Mouse (Mus musculus) stomach, embryonic 14.5 days (tissue): Measurements from ENCODE around the gene Atxn7l1. TPM values are rescaled to one million over a fixed set of nuclear protein-coding genes. Genes with fewer than 3 reads are reported as not detected.

Source experiments
- ATAC-seq: fragments of 200-750 bp; cut with Nextera tagmentation; 2 replicates; pipeline ENCODE4 v1.8.0; 2017; ENCODE audit warnings: low read depth, moderate TSS enrichment; ENCODE audit not compliant: insufficient number of reproducible peaks, insufficient read depth, low FRiP score
- H3K27ac ChIP-seq: fragments of 300-500 bp; sonication (generic); 2 replicates; pipeline ENCODE4 v1.5.1; 2014; ENCODE audit warnings: mild to moderate bottlenecking, low read length, moderate library complexity, mixed read lengths
- H3K27me3 ChIP-seq: fragments of 300-500 bp; sonication (generic); 2 replicates; pipeline ENCODE4 v1.6.1; 2014; ENCODE audit warnings: low read length, control low read depth, mixed read lengths; ENCODE audit not compliant: control insufficient read depth, insufficient read depth
- H3K36me3 ChIP-seq: fragments of 300-500 bp; sonication (generic); 2 replicates; pipeline ENCODE4 v1.6.1; 2014; ENCODE audit warnings: mild to moderate bottlenecking, control low read depth, low read length, moderate library complexity, mixed read lengths; ENCODE audit not compliant: control insufficient read depth, insufficient read depth
- H3K4me1 ChIP-seq: fragments of 300-500 bp; sonication (generic); 2 replicates; pipeline ENCODE4 v1.6.1; 2014; ENCODE audit warnings: low read length, control low read depth, mixed read lengths; ENCODE audit not compliant: control insufficient read depth, insufficient read depth
- H3K4me2 ChIP-seq: fragments of 300-500 bp; sonication (generic); replicated peaks from 2 replicates; pipeline ENCODE4 v1.6.1; 2014; ENCODE audit warnings: low read depth, low read length, control low read depth
- H3K4me3 ChIP-seq: fragments of 300-500 bp; sonication (generic); 2 replicates; pipeline ENCODE4 v1.5.1; 2014; ENCODE audit warnings: low read depth, low read length, control low read depth
- H3K9ac ChIP-seq: fragments of 300-500 bp; sonication (generic); replicated peaks from 2 replicates; pipeline ENCODE4 v1.6.1; 2014; ENCODE audit warnings: low read depth, mild to moderate bottlenecking, control low read depth, low read length, moderate library complexity, mixed read lengths
- H3K9me3 ChIP-seq: fragments of 300-500 bp; sonication (generic); 2 replicates; pipeline ENCODE4 v1.6.1; 2016; ENCODE audit warnings: low read depth, low read length, control low read depth; ENCODE audit not compliant: control insufficient read depth
- WGBS: fragments of 180-500 bp; shearing (Covaris S2); extraction: QIAGEN DNeasy Blood & Tissue Kit; methylation state at CpG from one replicate; pipeline ENCODE4 v1.1.7; 2014; 5-methylcytosine and 5-hydroxymethylcytosine counted together
- polyA plus RNA-seq: library from polyadenylated mRNA; unstranded; fragments of >200 nt; fragmentation: Nextera tagmentation; extraction: Ambion mirVana; gene quantifications from 2 replicates; pipeline ENCODE4 v1.2.1, GENCODE M21; 2014

Gene Atxn7l1
- polyA plus RNA-seq, 1 experiment from 2014 or later, result 21.5 TPM

GRCm38 (mm10) chr12:33411580-33412151 lies 264.2 kb downstream of the Atxn7l1 start:
- Histone ChIP-seq H3K27ac (no peak overlapping the region), H3K4me3 (no peak overlapping the region), H3K9ac (no peak overlapping the region), H3K27me3 (no peaks in the 10 kb centered on the region), H3K9me3 (no peaks in the 10 kb centered on the region), H3K4me1 (no peaks in the 10 kb centered on the region), H3K4me2 (no peak overlapping the region), H3K36me3 (no peaks in the 10 kb centered on the region)
- ATAC-seq, result no peak
- 47% methylated on average over 6 of the region's 6 CpGs for WGBS

Other genes starting within 250 kb of the Atxn7l1 start
- 137 and 150 TPM in 2 replicates for gene Sypl, start 193.8 kb upstream of the Atxn7l1 start, polyA plus RNA-seq
- 0.13 TPM in 1 of 2 replicates, not detected in the other for gene Cdhr3, start 54.8 kb upstream of the Atxn7l1 start, polyA plus RNA-seq
- not detected in 2 replicates for gene Efcab10, start 247.2 kb downstream of the Atxn7l1 start, polyA plus RNA-seq